Mouse (Mus musculus): ENCODE data around the gene Tbc1d30.

Tbc1d30 gene

GRCm38 (mm10) chr10:121310511-121311221, 40.4 kb downstream of the Tbc1d30 start:
- DNase-seq (ENCODE audit: low spot score) = peak; percentile 79

DNA sequence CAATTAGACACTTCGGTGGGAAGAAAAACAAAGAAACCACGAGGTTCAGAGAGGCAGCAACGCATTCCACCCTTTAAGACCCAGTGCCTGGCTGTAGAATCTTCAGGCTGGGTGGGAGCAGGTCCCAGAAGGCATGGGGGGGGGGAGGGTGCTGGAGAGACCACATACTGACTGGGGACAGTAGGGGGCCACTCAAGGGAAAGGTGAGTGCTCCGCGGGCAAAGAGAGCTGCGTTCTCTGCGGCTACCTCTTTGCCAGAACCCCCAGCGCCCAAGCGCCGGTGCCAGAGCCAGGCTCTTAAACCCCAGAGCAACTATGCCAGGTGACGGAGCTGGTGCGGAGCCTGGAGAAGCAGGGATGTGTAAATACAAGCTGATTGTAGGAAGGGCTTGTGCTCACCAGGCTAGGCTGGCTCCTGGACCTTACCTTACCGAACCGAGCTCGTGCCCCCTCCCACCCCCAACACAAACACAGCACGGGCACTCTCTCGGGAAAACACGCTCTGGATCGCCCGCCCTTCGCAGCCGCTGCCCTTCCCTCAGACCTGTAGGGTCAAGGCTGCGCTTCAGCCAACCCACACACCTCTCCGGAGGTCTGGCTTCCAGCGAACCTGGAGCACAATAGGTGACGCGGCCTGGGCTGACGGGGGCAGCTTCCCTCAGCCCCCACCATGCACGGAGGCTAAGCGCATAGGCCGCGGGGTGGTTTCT, 41.1 kb downstream of the Tbc1d30 start:
- peak; percentile 38 for DNase-seq (ENCODE audit: low spot score)

DNA sequence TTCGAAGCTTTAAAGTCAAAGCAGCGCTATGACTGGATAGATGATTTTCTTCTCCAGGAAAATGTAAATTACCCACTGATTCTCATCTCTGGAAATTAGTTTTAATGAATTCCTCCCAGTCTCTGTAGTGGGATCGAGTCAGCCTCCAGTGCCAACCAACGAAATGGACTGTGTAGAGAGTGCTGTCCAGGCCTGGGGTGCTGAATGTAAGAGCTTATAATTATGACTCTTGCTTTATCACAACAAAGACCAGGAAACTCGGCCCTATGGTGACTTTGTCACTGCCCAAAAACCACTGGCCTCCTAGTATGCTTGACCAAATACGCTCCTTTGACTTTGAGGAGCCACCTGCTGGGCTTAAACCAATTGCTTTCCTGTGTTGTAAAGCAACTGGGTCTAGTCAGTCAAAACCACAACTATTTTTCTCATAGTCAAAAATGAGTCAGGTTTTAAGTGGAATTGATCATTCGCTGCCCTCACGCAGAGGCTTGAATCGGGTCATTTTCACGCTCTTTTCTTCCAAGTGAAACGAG, 41.9 kb downstream of the Tbc1d30 start:
- DNase-seq (ENCODE audit: low spot score) = no peak

DNA sequence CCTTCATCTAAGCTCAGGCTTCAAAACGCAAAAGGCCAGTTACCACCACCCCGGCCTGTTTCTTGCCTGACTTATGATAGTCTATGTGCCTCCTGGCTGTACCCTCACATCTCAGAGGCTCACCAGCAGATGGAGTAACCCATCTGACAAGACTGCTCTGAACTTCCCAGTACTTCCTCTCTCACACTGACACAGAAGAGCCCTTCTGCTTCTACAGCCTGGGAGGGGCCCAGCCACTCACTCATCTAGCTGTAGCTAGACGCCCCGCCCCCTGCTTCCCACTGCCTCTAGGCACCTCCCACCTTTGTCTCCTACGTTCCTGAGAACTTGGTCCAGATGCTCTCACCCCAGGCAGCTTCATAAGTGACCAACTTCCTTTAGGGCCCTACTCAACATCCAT, 45.6 kb downstream of the Tbc1d30 start:
- peak; percentile 56 for DNase-seq (ENCODE audit: low spot score)

DNA sequence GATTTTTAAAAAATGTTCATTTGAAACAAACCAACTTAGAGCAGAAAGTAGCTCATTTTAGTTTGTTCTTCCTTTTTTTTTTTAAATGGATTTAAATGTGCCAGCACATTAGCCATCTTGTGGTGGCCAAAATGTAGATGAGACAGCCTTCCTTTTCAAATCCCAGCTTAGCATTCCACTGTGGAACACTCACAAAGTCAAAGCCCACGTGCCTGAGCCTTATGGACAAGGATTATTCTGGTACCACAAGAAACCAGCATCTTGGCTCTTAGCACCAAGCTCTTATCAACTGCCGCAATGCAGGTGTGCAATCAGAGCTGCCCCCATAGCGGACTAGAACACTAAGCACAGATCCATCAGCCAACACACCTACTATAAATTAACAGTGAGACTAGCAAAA, 47.5 kb downstream of the Tbc1d30 start:
- DNase-seq (ENCODE audit: low spot score) = no peak

DNA sequence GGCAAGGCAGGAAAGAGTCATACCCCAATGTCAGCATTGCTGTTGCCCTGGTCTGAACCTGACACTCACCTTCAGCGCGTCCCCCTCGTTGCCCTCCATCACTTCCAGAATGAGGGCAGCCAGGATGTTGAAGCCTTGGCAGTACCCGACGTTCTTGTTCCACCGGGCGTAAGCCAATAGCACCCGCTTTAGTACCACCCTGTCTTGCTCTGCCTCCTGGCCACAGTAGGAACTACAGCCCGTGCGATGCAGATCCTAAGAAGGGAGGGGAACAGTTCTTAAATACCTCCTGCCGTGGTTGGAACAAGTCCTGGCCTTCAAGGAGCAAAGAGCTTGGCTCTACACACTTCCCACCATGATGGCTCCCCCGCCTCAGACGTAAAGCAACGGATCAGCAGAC, 49.2 kb downstream of the Tbc1d30 start:
- DNase-seq (ENCODE audit: low spot score) = no peak

DNA sequence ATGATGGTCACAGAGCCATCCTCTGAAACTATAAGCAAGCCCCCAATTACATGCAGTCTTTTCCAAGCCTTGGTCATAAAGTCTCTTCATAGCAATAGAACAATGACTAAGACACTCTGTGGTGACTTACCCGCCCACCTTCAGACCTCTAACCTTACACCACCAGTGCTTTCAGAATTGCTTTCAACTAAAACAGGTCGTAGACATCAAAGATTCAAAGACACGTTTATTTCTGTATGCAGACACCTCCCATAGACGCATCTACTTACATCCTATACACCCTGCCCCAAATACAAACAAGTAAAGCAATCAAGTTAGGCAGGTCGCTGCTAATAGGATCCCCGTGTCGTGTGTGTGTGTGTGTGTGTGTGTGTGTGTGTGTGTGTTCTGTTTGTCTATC, 50.4 kb downstream of the Tbc1d30 start:
- no peak for DNase-seq (ENCODE audit: low spot score)

- DNase-seq (ENCODE audit: low spot score) = peak; percentile 44
Observed at GRCm38 (mm10) chr10:121297054-121297701, 53.9 kb downstream of the Tbc1d30 start.

DNA sequence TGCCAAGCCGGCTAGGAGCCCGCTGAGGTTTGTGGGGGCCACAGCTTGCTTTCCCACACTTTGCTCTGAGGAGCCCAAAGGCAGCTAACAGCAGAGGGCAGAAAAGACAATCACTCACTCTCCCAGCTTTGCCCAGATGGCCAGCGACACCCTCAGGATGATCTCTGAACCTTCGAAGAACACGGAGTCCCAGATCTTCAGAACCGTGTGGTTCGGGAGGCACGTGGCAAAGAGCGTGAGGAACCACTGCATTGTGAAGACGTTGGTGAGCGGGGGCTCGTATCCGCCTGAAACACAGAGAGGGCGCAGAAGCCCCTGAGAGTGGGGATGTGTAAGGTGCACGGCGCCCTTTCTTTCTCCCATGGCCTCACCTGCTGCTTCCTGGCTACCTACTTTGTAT, 56.6 kb downstream of the Tbc1d30 start:
- no peak for DNase-seq (ENCODE audit: low spot score)

GRCm38 (mm10) chr10:121293829-121294228, 57.2 kb downstream of the Tbc1d30 start:
- DNase-seq (ENCODE audit: low spot score) = no peak

DNA sequence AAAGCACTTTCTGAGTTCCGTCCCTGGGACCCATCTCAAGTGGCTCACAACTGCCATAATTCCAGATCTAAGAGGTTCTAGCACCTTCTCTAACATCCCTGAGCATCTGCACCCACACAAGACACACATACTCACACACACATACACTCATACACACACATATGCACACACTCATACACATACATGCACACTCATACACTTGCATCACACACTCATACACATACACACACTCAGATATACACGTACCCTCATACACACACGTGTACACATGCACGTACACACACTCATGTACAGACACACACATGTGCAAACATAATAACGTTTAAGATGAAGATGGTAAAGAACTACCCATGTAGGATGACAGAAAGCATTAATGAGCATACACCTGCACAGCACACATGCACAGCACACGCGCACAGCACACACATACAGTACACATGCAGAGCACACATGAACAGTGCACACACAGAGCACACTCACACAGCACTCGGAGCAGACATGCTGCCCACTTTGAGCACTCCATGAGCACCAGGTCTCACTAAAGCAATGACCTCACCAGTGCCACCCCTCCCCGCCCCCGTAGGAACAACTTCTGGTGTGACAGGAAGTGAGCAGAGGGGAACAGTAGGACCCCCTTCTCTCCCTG, 59.7 kb downstream of the Tbc1d30 start:
- no peak for DNase-seq (ENCODE audit: low spot score)

- peak; percentile 52 for DNase-seq (ENCODE audit: low spot score)
Observed at GRCm38 (mm10) chr10:121290682-121291078, 60.4 kb downstream of the Tbc1d30 start.

GRCm38 (mm10) chr10:121289970-121290681, 61.0 kb downstream of the Tbc1d30 start:
- peak; percentile 56 for DNase-seq (ENCODE audit: low spot score)

GRCm38 (mm10) chr10:121282926-121283325, 68.2 kb downstream of the Tbc1d30 start:
- peak; percentile 32 for DNase-seq (ENCODE audit: low spot score)

- peak; percentile 39 for DNase-seq (ENCODE audit: low spot score)
Observed at GRCm38 (mm10) chr10:121282436-121282835, 68.6 kb downstream of the Tbc1d30 start.

GRCm38 (mm10) chr10:121280943-121281342, 70.1 kb downstream of the Tbc1d30 start:
- DNase-seq (ENCODE audit: low spot score) = no peak

- DNase-seq (ENCODE audit: low spot score) = no peak
Observed at GRCm38 (mm10) chr10:121277022-121277471, 74.0 kb downstream of the Tbc1d30 start.

GRCm38 (mm10) chr10:121274964-121275363, 76.1 kb downstream of the Tbc1d30 start:
- no peak for DNase-seq (ENCODE audit: low spot score)

DNA sequence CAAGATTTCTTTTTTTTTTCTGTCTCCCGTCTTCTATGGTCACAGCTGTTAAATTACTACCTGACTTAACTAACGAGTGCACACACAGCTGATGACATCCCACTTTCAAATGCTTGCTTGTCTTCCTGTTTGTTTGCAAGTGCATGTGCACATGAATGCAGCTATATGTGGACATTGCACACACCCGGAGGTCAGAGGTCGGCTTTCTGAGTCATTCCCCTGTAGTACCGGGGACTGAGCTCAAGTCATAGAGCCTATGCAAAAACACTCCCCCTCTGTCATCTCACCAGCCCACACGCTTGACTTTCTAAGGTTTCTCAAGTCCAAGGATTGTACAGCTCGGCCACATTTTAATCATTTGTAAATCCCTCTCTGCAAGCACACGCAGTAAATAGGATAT, 80.1 kb downstream of the Tbc1d30 start:
- DNase-seq (ENCODE audit: low spot score) = no peak

- DNase-seq (ENCODE audit: low spot score) = no peak
Observed at GRCm38 (mm10) chr10:121268771-121269170, 82.3 kb downstream of the Tbc1d30 start.

- no peak for DNase-seq (ENCODE audit: low spot score)
Observed at GRCm38 (mm10) chr10:121264204-121264575, 86.9 kb downstream of the Tbc1d30 start.

All from retina, embryonic 14.5 days (tissue).